Mouse (Mus musculus): ENCODE measurements around the gene Mmp20.

Mmp20 gene

GRCm38 (mm10) chr9:7627931-7628330, at the start of gene Mmp20:
Mmp20 (plus strand) TSS chr9:7628231.
- no peak for DNase-seq

GRCm38 (mm10) chr9:7590063-7590462, 38.0 kb upstream of the Mmp20 start:
- DNase-seq, result no peak

GRCm38 (mm10) chr9:7593272-7593812, 34.7 kb upstream of the Mmp20 start:
- DNase-seq, result no peak

GRCm38 (mm10) chr9:7594816-7595540, 33.1 kb upstream of the Mmp20 start:
- peak; percentile 89 for DNase-seq

- DNase-seq, result peak; percentile 82
These were observed 24.9 kb upstream of the Mmp20 start for GRCm38 (mm10) chr9:7602982-7603742.

- no peak for DNase-seq
These were observed 24.0 kb upstream of the Mmp20 start for GRCm38 (mm10) chr9:7604005-7604404.

- no peak for DNase-seq
These were observed 22.4 kb upstream of the Mmp20 start for GRCm38 (mm10) chr9:7605638-7606037.

GRCm38 (mm10) chr9:7622582-7622981, 5.4 kb upstream of the Mmp20 start:
- no peak for DNase-seq

GRCm38 (mm10) chr9:7633936-7634335, 5.9 kb downstream of the Mmp20 start:
- DNase-seq, result no peak

- DNase-seq, result no peak
These were observed 19.9 kb downstream of the Mmp20 start for GRCm38 (mm10) chr9:7647901-7648300.

GRCm38 (mm10) chr9:7650397-7651180, 22.6 kb downstream of the Mmp20 start:
- DNase-seq, result peak; percentile 21

GRCm38 (mm10) chr9:7652351-7653085, 24.5 kb downstream of the Mmp20 start:
- DNase-seq, result no peak

GRCm38 (mm10) chr9:7657946-7658345, 29.9 kb downstream of the Mmp20 start:
- DNase-seq, result no peak

GRCm38 (mm10) chr9:7659469-7660020, 31.5 kb downstream of the Mmp20 start:
- DNase-seq, result no peak

GRCm38 (mm10) chr9:7661371-7661770, 33.3 kb downstream of the Mmp20 start:
- DNase-seq, result peak; percentile 5

- DNase-seq, result no peak
These were observed 41.6 kb downstream of the Mmp20 start for GRCm38 (mm10) chr9:7669674-7670073.

GRCm38 (mm10) chr9:7672985-7673384, 45.0 kb downstream of the Mmp20 start:
- no peak for DNase-seq

GRCm38 (mm10) chr9:7678154-7678837, 50.3 kb downstream of the Mmp20 start:
- DNase-seq, result no peak

GRCm38 (mm10) chr9:7682081-7682618, 54.1 kb downstream of the Mmp20 start:
- no peak for DNase-seq

GRCm38 (mm10) chr9:7686024-7686423, 58.0 kb downstream of the Mmp20 start:
- no peak for DNase-seq

- no peak for DNase-seq
These were observed 61.8 kb downstream of the Mmp20 start for GRCm38 (mm10) chr9:7689799-7690198.

Data from kidney, postnatal 10 days (tissue).